Mouse (Mus musculus) embryo, embryonic 10 days (tissue): ENCODE results near the gene Mtap.
A peak's percentile ranks its signal among the peaks of the same experiment; 100 is the strongest.

Experiments used
- DNase-seq: peaks from one replicate; pipeline ENCODE4 v3.0.0-alpha.2; 2015; ENCODE audit warnings: low spot score

Gene Mtap

DNA sequence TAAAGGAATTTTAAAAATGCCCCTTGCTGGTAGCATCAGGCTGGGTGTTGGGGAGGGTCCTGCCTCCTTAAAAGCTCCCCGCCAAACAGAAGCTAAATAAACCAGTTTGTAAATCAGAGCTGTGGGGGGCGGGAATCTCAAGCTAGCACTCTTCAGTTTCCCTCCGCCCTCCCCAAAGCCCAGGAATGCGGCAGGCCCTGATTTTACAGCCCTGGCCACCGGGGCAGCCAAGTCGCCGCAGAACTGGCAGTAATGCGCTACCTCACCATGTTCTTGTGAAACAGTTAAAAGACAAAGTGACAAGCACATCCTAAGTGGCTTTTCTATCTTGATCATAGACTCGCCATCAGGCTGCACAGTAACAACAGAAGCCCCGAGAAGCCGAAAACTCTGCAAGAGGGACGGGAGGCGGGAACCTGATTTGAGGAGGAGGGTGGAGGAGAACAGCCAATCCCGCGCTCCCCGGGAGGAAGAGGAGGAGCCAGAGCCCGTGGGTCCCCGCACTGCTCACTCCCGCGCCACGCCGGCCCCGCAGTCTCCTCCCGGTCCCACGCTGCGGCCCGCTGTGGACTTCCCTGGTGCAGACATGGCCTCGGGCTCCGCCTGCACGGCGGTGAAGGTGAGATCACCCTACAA is at the start of gene Mtap:
TSS of gene Mtap (plus strand) at position 217 of the 636 bp plus-strand sequence.
- peak; percentile 86 for DNase-seq

DNA sequence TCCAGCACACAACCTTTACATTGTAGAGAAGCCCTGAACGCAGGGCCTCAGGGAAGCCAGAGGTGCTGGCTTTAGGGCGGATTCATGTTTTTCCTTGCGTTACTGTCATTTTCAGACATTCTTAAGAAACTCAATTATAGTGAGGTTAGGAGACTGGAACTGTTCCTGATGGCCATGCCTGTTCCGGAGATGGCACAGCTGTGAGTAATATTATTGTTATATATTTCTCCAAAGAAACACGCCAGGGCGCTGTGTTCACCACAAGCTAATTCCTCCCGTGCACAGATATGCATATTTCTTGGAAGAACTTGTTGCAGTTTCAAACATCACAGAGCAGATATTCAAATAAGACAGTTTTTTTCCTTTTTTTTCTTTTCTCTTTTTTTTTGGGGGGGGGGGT is 47.8 kb upstream of the Mtap start:
- no peak for DNase-seq

- DNase-seq = no peak
Measured at GRCm38 (mm10) chr4:89090217-89090616, 46.7 kb upstream of the Mtap start.

DNA sequence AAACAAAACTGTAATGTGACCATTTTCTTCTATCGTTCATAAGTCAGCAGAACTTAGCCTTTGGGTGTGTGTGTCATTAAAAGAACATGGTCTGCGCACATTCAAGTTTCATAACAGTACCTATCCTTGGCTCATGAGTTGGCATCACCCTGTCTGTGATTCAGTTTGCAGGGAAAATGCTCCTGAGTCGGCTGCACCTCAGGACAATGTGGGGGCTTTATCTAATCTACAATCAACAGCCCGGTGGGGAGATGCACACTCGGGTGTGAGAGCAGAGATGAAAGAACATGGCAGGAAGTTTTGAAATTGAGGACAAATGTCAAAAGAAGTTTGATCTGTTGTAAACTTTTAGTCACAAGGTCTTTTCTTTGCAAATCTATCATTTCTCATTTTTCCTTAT is 44.8 kb upstream of the Mtap start:
- no peak for DNase-seq

DNA sequence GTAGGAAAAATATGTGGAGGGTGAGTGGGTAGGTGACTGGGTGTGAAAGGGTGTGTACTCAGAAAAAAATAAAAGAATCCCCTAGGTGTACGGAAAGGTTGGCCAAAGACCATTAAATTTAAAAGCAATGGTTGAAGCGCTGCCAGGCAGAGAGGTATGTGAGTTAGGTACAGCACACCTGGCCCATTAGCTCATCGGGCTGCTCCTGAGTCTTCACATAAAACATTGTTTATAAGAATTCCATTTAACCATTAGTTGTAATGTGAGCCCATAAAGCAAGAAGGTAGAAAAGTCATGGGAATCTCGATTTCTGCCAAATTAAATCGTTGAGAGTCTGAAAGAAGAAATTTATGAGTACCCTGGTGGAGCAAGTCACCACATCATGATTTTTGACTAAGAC is 42.1 kb upstream of the Mtap start:
- no peak for DNase-seq

DNA sequence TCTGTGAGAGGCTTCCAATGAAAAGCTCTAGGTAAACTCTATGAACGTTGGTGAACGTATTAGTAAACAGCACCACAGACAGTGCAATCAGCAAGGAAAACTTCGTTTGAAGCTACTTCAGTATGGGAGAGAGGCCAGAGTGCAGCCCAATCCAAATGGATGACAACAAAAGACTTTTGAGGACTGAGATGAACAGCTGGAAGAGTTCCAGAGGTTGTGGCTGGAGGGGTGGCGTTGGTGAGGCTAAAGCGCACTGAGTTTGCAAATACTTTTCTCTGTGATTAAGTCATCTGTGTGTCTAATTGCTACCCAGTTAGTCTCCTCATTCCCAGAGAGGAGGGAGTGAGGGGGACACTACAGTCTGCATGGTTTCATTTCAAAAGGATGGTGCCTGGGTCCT is 38.7 kb upstream of the Mtap start:
- no peak for DNase-seq

- no peak for DNase-seq
Measured at GRCm38 (mm10) chr4:89101276-89101675, 35.6 kb upstream of the Mtap start.

- DNase-seq = no peak
Measured at GRCm38 (mm10) chr4:89102283-89102682, 34.6 kb upstream of the Mtap start.

- no peak for DNase-seq
Measured at GRCm38 (mm10) chr4:89105486-89105885, 31.4 kb upstream of the Mtap start.

DNA sequence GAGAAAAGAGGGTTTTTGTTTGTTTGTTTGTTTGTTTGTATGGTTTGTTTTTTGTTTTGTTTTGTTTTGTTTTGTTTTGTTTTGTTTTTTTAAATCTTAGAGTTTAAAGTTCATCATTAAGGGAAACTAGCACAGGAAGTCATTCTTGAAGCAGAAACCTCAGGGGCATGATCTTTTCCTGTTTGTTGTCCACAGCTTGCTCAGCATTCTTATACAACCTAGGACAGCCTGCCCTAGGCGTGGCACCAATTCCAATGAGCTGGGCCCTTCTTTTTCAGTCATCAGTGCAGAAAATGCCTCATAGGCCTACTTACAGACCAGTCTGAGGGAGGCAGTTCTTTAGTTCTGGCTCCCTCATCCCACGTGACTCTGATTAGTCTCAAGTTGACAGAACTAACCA is 30.4 kb upstream of the Mtap start:
- DNase-seq = no peak

- no peak for DNase-seq
Measured at GRCm38 (mm10) chr4:89112168-89112710, 24.7 kb upstream of the Mtap start.

DNA sequence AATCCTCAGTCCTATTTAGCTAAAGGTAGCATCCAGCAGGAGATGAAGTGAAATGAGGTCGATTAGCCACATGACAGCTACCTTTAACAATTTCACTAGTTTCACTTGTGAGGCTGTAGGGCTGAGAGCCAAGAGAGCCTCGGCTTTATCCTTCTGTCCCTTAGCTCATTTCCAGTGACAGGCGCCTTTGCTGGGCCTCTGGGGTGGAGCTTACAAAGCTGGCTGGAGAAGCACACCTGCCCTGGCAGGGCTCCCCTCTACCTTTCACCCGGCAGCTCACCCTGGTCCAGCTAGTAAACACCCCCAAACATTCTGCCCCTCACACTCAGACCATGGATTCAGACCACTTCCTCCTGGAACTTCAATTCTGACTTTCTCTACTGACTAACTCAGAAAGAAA is 24.1 kb upstream of the Mtap start:
- DNase-seq = no peak

GRCm38 (mm10) chr4:89116006-89116405 is 20.9 kb upstream of the Mtap start:
- DNase-seq = no peak

- no peak for DNase-seq
Measured at GRCm38 (mm10) chr4:89119900-89120299, 17.0 kb upstream of the Mtap start.

- DNase-seq = no peak
Measured at GRCm38 (mm10) chr4:89120353-89120752, 16.6 kb upstream of the Mtap start.

DNA sequence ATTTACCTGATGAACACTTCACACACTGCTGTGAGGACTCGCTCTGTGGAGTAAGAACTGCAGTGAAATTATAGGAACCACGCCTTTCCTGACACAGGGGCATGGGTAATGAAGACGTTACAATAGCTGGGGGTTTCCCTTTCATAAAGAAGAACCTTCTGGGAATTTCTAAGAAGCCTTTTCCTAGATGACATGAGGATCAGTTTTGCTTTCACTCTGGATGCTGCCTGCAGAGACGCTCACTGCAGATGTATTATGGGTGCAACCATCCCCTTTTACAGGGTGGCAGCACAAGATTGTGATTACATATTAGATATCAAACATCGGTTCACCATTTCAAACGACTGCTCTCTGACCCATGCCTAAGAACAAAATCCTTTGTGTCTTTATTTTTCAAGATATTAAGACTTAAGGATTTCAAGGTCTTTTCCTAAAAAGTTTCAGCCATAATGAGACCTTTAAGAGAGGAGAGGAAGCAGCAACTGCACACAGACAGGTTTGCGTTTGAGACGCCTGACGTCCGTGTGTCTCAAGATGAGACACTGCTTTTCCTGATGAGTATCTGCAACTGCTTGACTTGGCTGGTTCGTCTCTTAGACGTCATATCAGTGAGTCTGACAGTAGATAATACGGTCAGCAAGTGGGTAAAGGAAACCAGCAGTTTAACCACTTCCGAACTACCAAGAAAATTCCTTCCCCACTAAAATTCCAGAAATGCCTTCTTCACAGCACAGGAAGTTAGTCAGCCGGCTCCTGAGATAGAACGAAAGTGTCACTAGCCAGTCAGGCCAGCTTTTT is 13.3 kb upstream of the Mtap start:
- DNase-seq = no peak

DNA sequence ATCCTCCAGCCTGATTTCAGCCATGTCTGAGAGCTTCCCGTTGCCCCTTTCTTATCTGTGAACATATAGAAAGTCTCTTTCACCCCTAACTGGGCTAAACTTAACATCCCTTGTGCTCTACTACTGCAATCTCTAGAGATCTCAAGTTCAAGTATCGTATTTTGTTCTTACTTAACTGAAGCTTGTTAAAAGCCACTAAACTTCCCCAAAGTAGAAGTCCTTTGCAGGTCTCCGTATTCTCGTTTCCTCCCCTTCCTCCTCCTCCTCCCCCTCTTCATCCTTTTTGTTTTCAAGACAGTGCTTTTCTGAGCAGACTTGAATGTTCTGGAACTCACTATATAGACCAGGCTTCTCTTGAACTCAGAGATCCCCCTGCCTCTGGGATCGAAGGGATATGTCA is 9.2 kb upstream of the Mtap start:
- DNase-seq = no peak

DNA sequence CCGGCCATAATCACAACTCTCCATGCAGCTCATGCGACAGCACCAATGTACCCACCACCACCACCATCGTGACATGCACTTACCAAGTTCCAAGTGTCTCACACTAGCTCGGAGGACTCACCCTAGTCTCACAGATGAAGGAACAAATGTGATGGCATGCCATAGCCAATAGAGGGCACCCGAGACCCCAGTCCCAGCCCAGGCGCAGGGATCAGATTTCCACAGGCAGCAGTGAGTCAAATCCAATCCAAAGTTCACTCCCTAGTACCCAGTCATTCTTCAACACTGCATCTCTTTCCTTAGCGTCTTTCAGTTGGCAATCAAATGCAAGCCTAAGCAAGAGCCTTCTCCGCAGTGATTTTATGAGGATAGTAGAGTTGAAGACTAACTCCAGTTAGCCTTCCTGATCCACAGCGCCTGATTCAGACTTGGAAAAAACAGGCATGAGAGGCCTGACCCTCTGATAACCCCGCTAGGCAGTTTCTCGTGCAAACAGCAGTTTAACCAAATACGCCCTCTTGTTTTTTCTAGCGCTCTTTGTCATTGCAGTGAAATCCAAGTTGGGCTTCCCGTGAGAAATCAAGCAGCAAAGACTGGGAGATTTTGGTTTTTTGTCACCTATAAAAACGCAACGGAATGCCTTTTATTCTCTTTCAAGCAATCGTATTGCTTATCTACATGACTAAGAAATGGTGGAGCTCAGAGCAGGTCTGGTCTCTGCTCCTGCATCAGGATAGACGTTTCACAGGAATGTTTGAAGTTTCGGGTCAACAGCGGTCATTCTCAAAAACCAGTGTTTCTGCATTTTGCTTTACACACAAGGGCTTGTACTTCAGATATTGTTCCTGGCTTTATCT is 8.6 kb upstream of the Mtap start:
- peak; percentile 82 for DNase-seq

DNA sequence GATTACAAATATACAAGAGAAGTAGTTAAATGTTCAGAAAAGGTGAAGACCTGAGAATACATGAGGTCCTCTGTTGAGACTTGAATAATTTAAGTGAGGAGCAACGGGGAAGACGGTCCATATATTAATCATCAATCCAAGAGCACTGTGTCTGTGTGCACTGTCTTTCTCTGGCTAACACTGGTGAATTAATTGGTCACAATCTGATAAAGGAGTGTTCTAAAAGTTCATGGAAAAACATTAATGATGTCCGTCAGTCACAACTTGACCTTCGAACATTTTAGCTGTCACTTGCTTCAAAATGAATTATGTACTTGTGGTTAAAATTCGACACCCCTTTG is 8.0 kb upstream of the Mtap start:
- no peak for DNase-seq

DNA sequence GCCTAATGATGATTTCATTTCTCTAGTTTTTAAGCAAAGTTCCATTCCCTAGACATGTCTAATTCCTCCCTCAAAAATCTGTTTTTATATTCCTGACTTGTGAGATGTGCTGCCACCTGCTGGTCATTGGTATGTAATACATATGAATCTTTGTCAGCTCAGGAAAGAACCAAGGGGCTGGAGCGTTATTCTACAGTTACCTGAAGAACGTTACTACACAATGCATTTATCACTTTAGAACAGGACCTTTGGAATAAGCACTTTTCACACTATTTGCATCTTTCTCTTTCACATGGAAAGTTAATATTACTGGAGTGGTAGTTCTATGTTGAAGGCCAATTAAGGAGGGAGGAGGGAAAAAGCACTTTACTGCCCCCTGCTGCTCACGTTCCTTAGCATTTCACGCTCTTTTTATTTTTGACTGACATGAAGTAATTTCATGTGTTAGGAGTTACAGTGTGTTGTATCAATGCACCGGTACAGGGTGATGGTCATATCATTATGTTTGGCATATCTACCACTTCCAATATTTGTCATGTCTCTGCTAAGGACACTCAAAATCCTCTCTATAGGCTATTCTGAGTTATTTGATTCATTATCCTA is 7.5 kb upstream of the Mtap start:
- peak; percentile 91 for DNase-seq

- DNase-seq = no peak
Measured at GRCm38 (mm10) chr4:89131795-89132194, 5.1 kb upstream of the Mtap start.

DNA sequence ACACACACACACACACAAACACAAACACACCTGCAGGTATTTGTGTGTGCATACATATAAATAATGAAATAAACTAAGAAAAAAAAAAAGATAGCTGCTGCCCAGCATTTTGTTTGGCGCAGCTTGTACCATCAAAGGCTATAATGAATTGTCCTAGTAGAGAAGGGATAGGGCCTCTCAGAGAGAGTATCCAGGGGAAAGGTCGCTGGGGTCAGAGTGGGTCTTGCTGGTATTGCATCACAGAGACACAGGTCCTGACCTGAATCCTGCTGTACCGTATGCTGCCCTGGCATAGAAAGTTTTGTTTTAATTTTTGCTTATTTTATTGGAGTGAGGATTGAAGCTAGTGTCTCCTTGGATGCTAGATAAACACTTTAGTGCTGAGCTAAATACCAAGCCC is 566 bp upstream of the Mtap start:
- DNase-seq = no peak
